Mouse (Mus musculus) forebrain, embryonic 11.5 days (tissue): ENCODE measurements around the gene Tmem63c. TPM values are rescaled to one million over a fixed set of nuclear protein-coding genes. Genes with fewer than 3 reads are reported as not detected.

ENCODE experiments used
- ATAC-seq: fragments of 200-750 bp; cut with Nextera tagmentation; replicated peaks from 2 replicates; pipeline ENCODE4 v1.8.0; 2017; ENCODE audit warnings: moderate TSS enrichment; ENCODE audit not compliant: low FRiP score
- DNase-seq: peaks from one replicate; pipeline ENCODE4 v3.0.0-alpha.2; 2017; ENCODE audit warnings: low spot score
- H3K27ac ChIP-seq: fragments of 300-500 bp; sonication (generic); 2 replicates; pipeline ENCODE4 v1.5.1; 2014; ENCODE audit warnings: low read depth, low read length
- H3K27me3 ChIP-seq: fragments of 300-500 bp; sonication (generic); 2 replicates; pipeline ENCODE4 v1.6.1; 2014; ENCODE audit warnings: mild to moderate bottlenecking, low read length, mixed read lengths; ENCODE audit not compliant: control insufficient read depth, insufficient read depth
- H3K36me3 ChIP-seq: fragments of 300-500 bp; sonication (generic); 2 replicates; pipeline ENCODE4 v1.6.1; 2014; ENCODE audit warnings: mild to moderate bottlenecking, low read length, moderate library complexity, mixed read lengths; ENCODE audit not compliant: control insufficient read depth, insufficient read depth
- H3K4me1 ChIP-seq: fragments of 300-500 bp; sonication (generic); replicated peaks from 2 replicates; pipeline ENCODE4 v1.6.1; 2014; ENCODE audit warnings: low read length, mixed read lengths; ENCODE audit not compliant: control insufficient read depth, insufficient read depth
- H3K4me2 ChIP-seq: fragments of 300-500 bp; sonication (generic); 2 replicates; pipeline ENCODE4 v1.6.1; 2014; ENCODE audit warnings: low read depth, mild to moderate bottlenecking, low read length, moderate library complexity, mixed read lengths; ENCODE audit not compliant: severe bottlenecking
- H3K4me3 ChIP-seq: fragments of 300-500 bp; sonication (generic); 2 replicates; pipeline ENCODE4 v1.5.1; 2014; ENCODE audit warnings: low read depth, low read length
- H3K9ac ChIP-seq: fragments of 300-500 bp; sonication (generic); 2 replicates; pipeline ENCODE4 v1.6.1; 2014; ENCODE audit warnings: low read length
- H3K9me3 ChIP-seq: fragments of 300-500 bp; sonication (generic); 2 replicates; pipeline ENCODE4 v1.6.1; 2016; ENCODE audit warnings: low read length, mixed read lengths; ENCODE audit not compliant: control insufficient read depth
- WGBS: fragments of 180-500 bp; shearing (Covaris S2); extraction: QIAGEN DNeasy Blood & Tissue Kit; methylation state at CpG from one replicate; pipeline ENCODE4 v1.1.7; 2014; 5-methylcytosine and 5-hydroxymethylcytosine counted together
- polyA plus RNA-seq: library from polyadenylated mRNA; unstranded; fragments of >200 nt; fragmentation: Nextera tagmentation; extraction: Ambion mirVana; gene quantifications from 2 replicates; pipeline ENCODE4 v1.2.1, GENCODE M21; 2014

The Tmem63c gene
- 0.25 and 0.32 TPM in 2 replicates for polyA plus RNA-seq

GRCm38 (mm10) chr12:87021040-87021439, at the start of gene Tmem63c:
Gene Tmem63c, plus strand, starts transcription at chr12:87021340.
- no peaks in the 10 kb centered on the region; the same call in 1 of the 2 replicates for H3K27me3 ChIP-seq
- H3K27ac ChIP-seq: no peak within 1 kb of the TSS
- peak; percentile 18 for DNase-seq
- ATAC-seq: no peak
- no peaks in the 10 kb centered on the region for H3K4me1 ChIP-seq
- no peak within 1 kb of the TSS for H3K9ac ChIP-seq
- H3K36me3 ChIP-seq: no peaks in the 10 kb centered on the region
- H3K4me3 ChIP-seq: no peak within 1 kb of the TSS
- 78% methylated on average over 6 of the region's 6 CpGs for WGBS
- no peaks in the 10 kb centered on the region for H3K9me3 ChIP-seq
- H3K4me2 ChIP-seq: no peak within 1 kb of the TSS

DNA sequence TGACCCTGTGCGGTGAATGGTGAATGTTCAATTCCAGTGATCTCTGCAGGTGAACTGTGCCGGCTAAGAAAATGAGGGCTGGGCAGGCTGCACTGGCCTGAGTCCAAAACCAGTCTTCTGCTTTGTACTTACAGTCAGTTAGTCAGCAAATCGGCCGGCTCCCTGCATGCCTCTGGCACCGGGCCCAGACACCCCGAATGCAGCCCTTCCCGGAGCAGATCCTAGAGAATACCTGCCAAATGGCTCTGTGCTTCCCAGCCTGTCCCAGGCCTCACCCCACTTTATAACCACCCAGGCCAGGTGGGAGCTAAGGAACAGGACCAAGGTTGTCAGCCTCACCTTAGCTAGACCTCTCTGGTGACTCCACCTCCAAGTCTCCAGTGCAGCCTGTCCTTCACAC, 47.9 kb upstream of the Tmem63c start:
- no peaks in the 10 kb centered on the region for H3K36me3 ChIP-seq
- WGBS: 59% methylated on average over 7 of the region's 7 CpGs
- H3K4me1 ChIP-seq: peaks cover 14% of the 10 kb centered on the region
- no peaks in the 10 kb centered on the region for H3K9me3 ChIP-seq
- H3K4me3 ChIP-seq: no peak overlapping the region
- no peak overlapping the region for H3K27ac ChIP-seq
- ATAC-seq: no peak
- peak; percentile 70 for DNase-seq
- H3K4me2 ChIP-seq: no peak overlapping the region
- H3K27me3 ChIP-seq: no peaks in the 10 kb centered on the region; the same call in 1 of the 2 replicates
- no peak overlapping the region for H3K9ac ChIP-seq

DNA sequence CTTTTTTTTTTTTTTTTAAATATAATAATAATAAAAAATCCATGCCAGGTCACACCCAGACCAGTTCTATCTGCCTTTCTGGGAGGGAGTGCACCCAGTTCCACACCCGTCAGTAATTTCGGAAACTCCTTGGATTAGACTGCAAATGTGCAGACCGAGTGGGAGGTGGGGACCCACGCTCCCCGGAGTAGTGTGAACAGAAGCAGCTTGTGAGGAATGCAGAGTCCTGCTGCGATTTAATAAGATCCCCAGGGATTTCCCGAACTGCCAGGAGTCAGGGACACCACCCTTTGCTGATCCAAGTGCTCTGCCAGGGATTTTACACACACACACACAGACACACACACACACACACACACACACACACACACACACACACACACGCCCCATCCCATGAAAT, 47.4 kb upstream of the Tmem63c start:
- Histone ChIP-seq H3K36me3 (no peaks in the 10 kb centered on the region), H3K27ac (peak overlapping the region; percentile 39; the same call in 1 of the 2 replicates), H3K4me3 (no peak overlapping the region), H3K9ac (peak overlapping the region; percentile 55), H3K9me3 (no peaks in the 10 kb centered on the region), H3K4me2 (no peak overlapping the region), H3K4me1 (peaks cover 14% of the 10 kb centered on the region), H3K27me3 (no peaks in the 10 kb centered on the region; the same call in 1 of the 2 replicates)
- ATAC-seq: no peak
- peak; percentile 58 for DNase-seq
- 25% methylated on average over 8 of the region's 8 CpGs for WGBS

DNA sequence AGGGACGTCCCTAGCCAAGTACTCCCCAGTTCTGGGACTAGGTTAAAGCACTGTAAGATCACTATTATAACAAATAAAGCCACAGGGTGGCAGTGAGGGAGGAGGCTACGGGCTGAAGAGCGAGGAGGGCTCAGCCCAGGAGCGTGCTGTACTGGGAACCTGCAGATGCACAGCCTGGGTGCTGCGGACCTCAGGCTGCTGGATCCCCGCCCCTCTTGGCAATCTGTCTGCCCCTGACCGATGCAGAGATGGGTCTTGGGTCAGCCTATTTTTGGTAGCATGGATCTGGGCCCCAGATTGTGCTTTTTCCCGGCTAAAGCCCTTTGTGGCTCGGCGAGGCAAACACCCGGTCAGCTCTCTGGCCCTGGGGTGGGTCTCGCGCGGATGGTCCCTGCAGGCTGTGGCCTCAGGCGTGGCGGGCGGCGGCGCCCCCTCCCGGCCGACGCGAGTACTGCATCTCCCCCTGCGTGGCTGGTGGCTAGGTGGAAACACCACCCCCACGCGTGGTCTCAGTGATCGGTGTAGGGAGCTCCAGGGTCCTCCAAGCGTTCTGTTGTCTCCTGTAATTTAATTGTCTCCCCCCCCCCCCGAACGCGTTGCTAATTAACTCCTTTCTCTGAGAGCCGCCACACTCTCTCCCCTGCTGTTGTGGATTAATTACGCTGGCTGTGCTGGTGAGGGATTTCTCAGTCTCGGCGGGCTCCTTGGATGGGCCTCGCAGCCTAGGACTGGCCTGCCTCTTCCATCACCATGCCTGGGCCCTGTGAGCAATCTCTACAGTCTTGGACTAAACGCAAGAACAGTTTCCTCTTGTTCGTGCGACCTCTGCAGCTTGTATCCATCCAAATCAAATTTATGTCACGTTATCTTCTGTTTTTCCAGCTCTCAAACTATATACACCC, 46.5 kb upstream of the Tmem63c start:
- Histone ChIP-seq H3K27me3 (no peaks in the 10 kb centered on the region; the same call in 1 of the 2 replicates), H3K4me2 (peak overlapping the region; percentile 66), H3K27ac (peak overlapping the region; percentile 51; the same call in 1 of the 2 replicates), H3K4me3 (peak overlapping the region; percentile 28), H3K36me3 (no peaks in the 10 kb centered on the region), H3K9me3 (no peaks in the 10 kb centered on the region), H3K4me1 (peaks cover 14% of the 10 kb centered on the region), H3K9ac (peak overlapping the region; percentile 55)
- DNase-seq: peak; percentile 91
- 5% methylated on average over 39 of the region's 40 CpGs for WGBS
- ATAC-seq: peak; percentile 86

DNA sequence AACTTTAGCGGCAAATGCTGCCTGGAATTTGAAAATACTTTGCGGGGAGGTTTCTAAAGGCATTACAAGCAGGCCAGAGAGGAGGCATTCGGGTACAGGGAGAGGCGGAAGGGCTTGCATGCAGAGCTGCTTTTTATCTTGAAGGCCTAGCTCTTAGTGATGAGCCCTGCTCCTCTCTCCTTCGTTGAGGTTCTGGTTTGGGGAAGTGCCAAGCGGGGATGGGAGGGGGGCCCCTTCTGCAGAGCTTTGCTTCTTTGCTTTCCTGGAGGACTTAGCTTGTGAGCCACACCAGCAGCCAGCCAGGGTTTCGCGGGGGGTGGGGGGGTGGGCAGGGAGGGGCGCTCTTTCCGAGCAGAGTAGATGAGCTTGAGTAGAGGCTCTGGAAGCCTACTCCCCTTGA, 45.4 kb upstream of the Tmem63c start:
- Histone ChIP-seq H3K9ac (no peak overlapping the region), H3K27me3 (no peaks in the 10 kb centered on the region; the same call in 1 of the 2 replicates), H3K4me1 (peaks cover 14% of the 10 kb centered on the region), H3K36me3 (no peaks in the 10 kb centered on the region), H3K9me3 (no peaks in the 10 kb centered on the region), H3K4me3 (no peak overlapping the region), H3K27ac (no peak overlapping the region), H3K4me2 (no peak overlapping the region)
- WGBS: 45% methylated on average over 10 of the region's 10 CpGs
- DNase-seq: no peak
- no peak for ATAC-seq

GRCm38 (mm10) chr12:86976511-86977168, 44.5 kb upstream of the Tmem63c start:
- Histone ChIP-seq H3K36me3 (no peaks in the 10 kb centered on the region), H3K27me3 (peaks cover 2% of the 10 kb centered on the region; the same call in 1 of the 2 replicates), H3K4me1 (peaks cover 14% of the 10 kb centered on the region), H3K4me3 (no peak overlapping the region), H3K27ac (no peak overlapping the region), H3K4me2 (no peak overlapping the region), H3K9me3 (no peaks in the 10 kb centered on the region), H3K9ac (no peak overlapping the region)
- ATAC-seq (no peak), DNase-seq (no peak)
- 65% methylated on average over 6 of the region's 6 CpGs for WGBS

DNA sequence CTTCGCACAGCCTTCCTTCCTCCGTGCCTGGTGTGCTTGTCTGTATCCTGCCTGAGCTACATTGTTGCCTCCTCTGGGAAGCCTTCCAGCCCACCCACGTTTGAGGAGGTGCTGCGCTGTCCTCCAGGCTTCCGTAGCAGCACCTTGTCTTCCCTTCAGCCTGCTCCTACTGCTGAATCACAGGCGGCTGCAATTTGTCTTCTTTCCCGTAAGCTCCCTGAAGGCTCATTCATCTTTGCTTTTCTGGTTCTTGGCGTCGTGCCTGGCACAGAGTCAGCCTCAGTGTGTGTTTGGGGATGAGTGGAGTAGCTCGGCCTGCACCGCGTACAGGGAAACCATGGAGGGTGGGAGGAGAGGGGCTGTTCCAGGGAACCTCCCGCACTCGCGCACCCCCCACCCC, 43.3 kb upstream of the Tmem63c start:
- ATAC-seq: no peak
- Histone ChIP-seq H3K9ac (no peak overlapping the region), H3K4me3 (no peak overlapping the region), H3K27ac (no peak overlapping the region), H3K27me3 (peaks cover 6% of the 10 kb centered on the region; the same call in 1 of the 2 replicates), H3K4me2 (no peak overlapping the region), H3K36me3 (no peaks in the 10 kb centered on the region), H3K4me1 (peaks cover 14% of the 10 kb centered on the region), H3K9me3 (no peaks in the 10 kb centered on the region)
- WGBS: 43% methylated on average over 15 of the region's 15 CpGs
- DNase-seq: no peak

- H3K9me3 ChIP-seq: no peaks in the 10 kb centered on the region
- H3K4me3 ChIP-seq: no peak overlapping the region
- H3K27ac ChIP-seq: no peak overlapping the region
- 22% methylated on average over 9 of the region's 9 CpGs for WGBS
- no peak for DNase-seq
- H3K4me2 ChIP-seq: no peak overlapping the region
- H3K4me1 ChIP-seq: peaks cover 8% of the 10 kb centered on the region; the same call in 1 of the 2 replicates
- ATAC-seq: no peak
- H3K27me3 ChIP-seq: peaks cover 21% of the 10 kb centered on the region
- no peaks in the 10 kb centered on the region for H3K36me3 ChIP-seq
- H3K9ac ChIP-seq: no peak overlapping the region
Observed at GRCm38 (mm10) chr12:86981180-86981579, 40.0 kb upstream of the Tmem63c start.
